Mouse (Mus musculus): ENCODE results near the gene D630045J12Rik.

- TF ChIP-seq POLR2A (IDR thresholded peaks at IDR 0.05; ENCODE audit: borderline replicate concordance, low read depth, low read length) (no peak), CTCF (IDR thresholded peaks at IDR 0.05; ENCODE audit: low read depth, low read length) (no peak)
Measured at GRCm38 (mm10) chr6:38244806-38245205, 9.0 kb downstream of the D630045J12Rik start.

Measured in bone marrow macrophage, adult 2 months (primary cell).